Mouse (Mus musculus): ENCODE results near the gene Ybx1. TPM values are rescaled to one million over a fixed set of nuclear protein-coding genes. Genes with fewer than 3 reads are reported as not detected.
"Not testable (repeated sequence)": the region's sequence is repeated elsewhere in the genome, so short reads cannot be mapped to it uniquely, and the experiment has no call there.

The Ybx1 gene
- polyA plus RNA-seq, 1 experiment = 1,023 TPM

DNA sequence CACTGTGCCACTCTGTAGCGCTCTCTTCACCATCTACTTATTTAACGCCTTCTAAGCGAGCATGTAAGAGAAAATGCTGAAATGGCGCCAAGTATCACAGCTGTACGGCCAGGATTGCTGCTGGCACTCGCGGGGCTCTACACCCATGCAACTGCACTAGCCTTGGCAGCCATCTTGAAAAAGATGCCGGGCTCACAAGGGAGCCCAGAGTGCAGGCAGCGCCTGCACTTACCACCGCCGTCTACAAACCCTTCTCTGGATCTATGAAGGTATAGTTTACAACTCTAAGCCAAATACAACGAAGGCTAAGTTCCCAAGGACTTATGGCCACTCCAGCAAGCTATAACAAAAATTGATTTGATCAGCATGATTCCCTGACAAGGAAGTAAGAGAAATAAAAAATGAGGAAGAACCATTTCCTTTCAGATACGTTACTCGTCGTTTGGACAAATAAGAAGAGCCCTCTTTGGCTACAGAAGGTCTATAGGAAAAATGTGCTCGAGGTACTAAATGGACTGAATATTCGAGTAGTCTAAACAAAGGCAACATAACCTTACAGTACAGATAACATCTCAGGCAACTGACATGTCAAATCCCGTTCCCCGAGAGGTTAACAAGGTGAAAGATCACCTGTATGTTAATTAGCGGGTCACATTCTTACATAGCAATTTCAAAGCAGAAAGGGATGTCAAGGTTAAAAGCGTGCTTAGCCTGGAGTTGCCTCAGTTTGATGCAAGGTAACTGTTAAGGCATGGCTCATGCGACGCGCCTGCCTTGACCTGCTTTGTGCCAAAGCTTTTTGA is 1.4 kb downstream of the Ybx1 start:
- H3K4me3 ChIP-seq (ENCODE audit: insufficient read depth, low read depth, low read length) = peak overlapping the region; percentile 81
- peak overlapping the region; percentile 55 for H3K27ac ChIP-seq (replicated peaks; ENCODE audit: low read depth, low read length)

DNA sequence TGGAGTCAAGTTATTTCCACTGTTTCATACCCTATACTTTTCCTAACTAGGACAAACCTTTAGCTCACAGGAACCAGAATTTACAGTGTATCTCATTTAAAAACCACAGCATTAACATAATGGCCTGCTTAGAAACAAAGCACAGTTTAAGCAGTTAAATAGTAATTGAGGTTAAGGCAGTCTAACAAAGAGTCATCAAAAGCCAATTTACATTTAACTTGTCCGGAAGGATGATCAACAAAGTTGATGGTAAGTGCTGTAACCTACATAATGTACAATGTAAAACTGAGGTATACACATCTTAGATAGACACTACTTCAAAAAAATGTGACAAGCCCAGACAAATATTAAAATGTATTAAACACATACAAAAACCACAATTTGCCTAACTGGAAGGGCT is 2.5 kb downstream of the Ybx1 start:
- no peak overlapping the region for H3K27ac ChIP-seq (replicated peaks; ENCODE audit: low read depth, low read length)
- H3K4me1 ChIP-seq (ENCODE audit: control insufficient read depth, insufficient read depth, insufficient read length, low read length) = peaks cover 12% of the 10 kb centered on the region
- H3K4me3 ChIP-seq (ENCODE audit: insufficient read depth, low read depth, low read length) = no peak overlapping the region

More for the DNA sequence above, 1.4 kb downstream of the Ybx1 start:
- H3K4me1 ChIP-seq (ENCODE audit: control insufficient read depth, insufficient read depth, insufficient read length, low read length) = peaks cover 12% of the 10 kb centered on the region

DNA sequence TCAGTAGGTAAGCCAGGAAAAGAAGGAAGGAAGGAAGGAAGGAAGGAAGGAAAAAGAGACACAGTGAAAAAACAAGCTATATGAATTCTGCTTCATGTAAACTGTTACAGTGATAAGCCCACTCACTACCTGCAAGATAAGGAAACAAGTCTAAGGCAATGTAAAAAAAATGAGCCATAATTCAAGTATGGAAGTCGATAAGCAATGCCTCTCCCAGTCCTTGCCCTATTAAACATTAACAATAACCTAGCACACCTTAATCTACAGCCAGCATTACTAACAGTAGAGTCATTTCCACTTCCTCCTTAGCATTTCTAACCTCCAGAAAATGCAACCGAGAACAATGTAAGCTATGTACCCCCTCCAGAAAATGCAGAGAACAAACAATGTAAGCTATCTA is 9.1 kb downstream of the Ybx1 start:
- no peak overlapping the region for H3K27ac ChIP-seq (replicated peaks; ENCODE audit: low read depth, low read length)
- H3K4me3 ChIP-seq (ENCODE audit: insufficient read depth, low read depth, low read length) = no peak overlapping the region
- H3K4me1 ChIP-seq (ENCODE audit: control insufficient read depth, insufficient read depth, insufficient read length, low read length) = peaks cover 4% of the 10 kb centered on the region

DNA sequence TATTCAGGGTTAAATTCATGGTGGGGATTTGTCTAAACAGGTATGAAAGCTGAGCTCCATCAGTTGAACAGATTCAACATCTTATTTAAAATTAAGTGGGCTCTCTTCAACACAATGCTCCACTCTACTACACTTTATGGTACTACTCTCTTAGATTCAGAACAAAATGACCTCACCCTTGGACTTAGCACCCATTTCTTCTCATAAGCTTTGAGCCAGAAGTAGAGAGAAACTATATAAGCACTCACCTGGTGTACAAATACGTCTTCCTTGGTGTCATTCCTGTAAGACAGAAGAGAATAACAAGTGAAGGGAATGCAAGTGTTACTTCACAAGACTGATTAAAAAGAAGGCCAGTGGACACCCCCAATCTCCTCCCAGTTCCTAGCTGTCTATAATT is 9.5 kb downstream of the Ybx1 start:
- Histone ChIP-seq H3K4me3 (ENCODE audit: insufficient read depth, low read depth, low read length) (no peak overlapping the region), H3K27ac (replicated peaks; ENCODE audit: low read depth, low read length) (no peak overlapping the region)

DNA sequence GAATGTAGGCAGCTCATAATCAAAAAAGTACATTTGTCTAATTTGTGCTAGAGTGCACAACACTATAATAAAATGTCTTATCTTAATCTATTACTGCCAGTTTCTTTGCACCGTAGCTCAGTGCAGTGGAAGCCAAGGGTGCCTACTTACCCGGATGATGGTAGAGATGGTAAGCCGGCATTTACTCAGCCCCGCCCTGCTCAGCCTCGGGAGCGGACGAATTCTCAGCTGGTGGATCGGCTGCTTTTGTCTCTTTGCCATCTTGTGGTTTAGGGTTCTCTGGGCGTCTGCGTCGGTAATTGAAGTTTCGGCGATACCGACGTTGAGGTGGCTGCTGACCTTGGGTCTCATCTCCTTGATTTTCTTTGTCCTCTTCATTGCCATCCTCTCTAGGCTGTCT is 15.6 kb downstream of the Ybx1 start:
- not testable (repeated sequence) for H3K4me3 ChIP-seq (ENCODE audit: insufficient read depth, low read depth, low read length); H3K4me1 ChIP-seq (ENCODE audit: control insufficient read depth, insufficient read depth, insufficient read length, low read length); H3K27ac ChIP-seq (replicated peaks; ENCODE audit: low read depth, low read length)

More for the DNA sequence above, 9.5 kb downstream of the Ybx1 start:
- H3K4me1 ChIP-seq (ENCODE audit: control insufficient read depth, insufficient read depth, insufficient read length, low read length) = peaks cover 3% of the 10 kb centered on the region

DNA sequence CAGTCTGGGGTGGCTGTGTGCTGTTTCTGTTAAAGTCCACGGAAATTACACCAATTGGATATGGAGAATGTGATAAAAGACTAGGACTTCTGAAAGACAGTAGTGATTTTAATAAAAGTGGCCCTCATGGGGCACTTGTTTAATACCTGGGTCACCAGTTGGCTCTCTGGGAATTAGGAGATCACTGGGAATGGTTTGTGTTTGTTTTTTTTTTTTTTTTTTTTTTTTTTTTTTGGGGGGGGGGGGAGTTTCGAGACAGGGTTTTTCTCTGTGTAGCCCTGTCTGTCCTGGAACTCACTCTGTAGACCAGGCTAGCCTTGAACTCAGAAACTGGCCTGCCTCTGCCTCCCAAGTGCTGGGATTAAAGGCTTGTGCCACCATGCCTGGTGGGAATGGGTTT is 18.7 kb downstream of the Ybx1 start:
- Histone ChIP-seq H3K27ac (replicated peaks; ENCODE audit: low read depth, low read length) (peak overlapping the region; percentile 97), H3K4me1 (ENCODE audit: control insufficient read depth, insufficient read depth, insufficient read length, low read length) (peaks cover 6% of the 10 kb centered on the region; the same call in 1 of the 2 replicates), H3K4me3 (ENCODE audit: insufficient read depth, low read depth, low read length) (no peak overlapping the region)

DNA sequence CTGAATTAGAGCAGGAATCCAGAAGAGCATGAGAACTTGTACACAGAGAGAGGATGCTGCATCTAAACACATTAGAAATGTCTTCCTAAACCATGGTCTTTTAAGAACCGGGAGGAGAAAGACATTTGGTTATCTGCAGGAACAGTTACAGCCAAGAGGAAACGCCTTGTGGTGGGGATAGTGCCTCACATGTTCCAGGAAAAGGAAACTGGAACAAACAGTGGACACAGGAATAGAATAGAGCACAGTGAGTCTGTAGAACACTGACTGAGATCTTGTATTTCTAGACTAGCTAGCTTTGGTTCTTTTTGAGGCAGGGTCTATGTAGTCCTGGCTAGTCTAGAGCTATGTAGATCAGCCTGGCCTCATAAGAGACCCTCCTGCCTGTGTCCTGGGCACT is 19.2 kb downstream of the Ybx1 start:
- Histone ChIP-seq H3K4me1 (ENCODE audit: control insufficient read depth, insufficient read depth, insufficient read length, low read length) (peaks cover 6% of the 10 kb centered on the region; the same call in 1 of the 2 replicates), H3K4me3 (ENCODE audit: insufficient read depth, low read depth, low read length) (no peak overlapping the region), H3K27ac (replicated peaks; ENCODE audit: low read depth, low read length) (peak overlapping the region; percentile 97)

DNA sequence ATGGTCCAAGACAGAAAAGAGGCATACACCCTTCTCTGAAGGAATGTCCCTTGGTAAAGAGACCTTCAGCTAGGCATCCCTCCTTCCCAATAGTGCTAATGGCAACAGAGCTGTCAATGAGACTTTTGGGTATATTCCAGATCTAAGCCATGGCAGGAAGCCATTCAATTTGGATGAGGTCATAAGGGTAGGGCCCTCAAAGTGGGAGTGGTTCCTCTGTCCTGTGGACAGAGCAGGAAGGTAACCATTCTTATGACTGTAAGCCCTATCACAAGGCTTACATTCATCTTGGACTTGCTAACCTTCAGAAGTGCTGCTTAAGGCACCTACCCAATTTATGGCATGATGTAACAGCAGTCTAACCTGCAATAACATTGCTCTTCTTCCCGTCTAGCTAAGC is 19.8 kb downstream of the Ybx1 start:
- H3K4me3 ChIP-seq (ENCODE audit: insufficient read depth, low read depth, low read length) = no peak overlapping the region
- peaks cover 6% of the 10 kb centered on the region; the same call in 1 of the 2 replicates for H3K4me1 ChIP-seq (ENCODE audit: control insufficient read depth, insufficient read depth, insufficient read length, low read length)
- peak overlapping the region; percentile 96 for H3K27ac ChIP-seq (replicated peaks; ENCODE audit: low read depth, low read length)

DNA sequence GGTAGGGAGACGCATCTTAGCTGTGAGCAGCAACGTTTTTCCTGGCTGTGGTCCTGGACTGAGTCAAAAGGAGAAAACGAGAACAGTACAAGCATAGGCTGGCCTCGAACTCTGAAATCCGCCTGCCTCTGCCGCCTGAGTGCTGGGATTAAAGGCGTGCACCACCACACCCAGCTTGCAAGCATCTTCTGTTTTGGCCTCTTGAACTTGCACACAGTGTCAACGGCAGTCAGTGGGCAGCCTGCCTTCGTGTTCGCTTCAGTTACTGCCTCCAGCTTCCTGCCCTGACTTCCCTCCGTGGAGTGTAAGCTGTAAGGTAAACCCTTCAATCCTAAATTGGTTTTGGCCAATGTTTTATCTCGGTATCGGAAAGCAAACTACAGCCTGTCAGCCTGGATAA is 27.8 kb downstream of the Ybx1 start:
- H3K27ac ChIP-seq (replicated peaks; ENCODE audit: low read depth, low read length) = peak overlapping the region; percentile 38
- peaks cover 8% of the 10 kb centered on the region; the same call in 1 of the 2 replicates for H3K4me1 ChIP-seq (ENCODE audit: control insufficient read depth, insufficient read depth, insufficient read length, low read length)
- H3K4me3 ChIP-seq (ENCODE audit: insufficient read depth, low read depth, low read length) = no peak overlapping the region

DNA sequence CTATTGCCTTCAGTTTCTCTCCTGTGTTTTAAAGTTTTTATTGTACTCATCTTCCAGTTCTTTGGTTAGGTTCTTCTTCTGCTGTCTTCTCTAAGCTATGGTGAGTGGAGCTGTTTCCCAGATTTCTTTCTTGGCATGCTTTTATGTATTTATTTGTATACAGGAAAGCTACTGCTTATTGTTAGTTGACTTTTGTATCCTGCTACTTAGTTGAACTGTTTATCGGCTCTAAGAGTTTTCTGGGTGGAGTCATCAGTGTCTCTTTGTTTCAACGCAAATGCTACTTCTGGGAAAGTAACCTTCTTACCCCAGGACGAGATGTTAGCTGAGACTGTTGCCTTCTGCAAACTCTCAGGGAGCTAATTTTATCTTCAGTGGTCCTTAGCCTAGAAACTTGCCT is 30.9 kb downstream of the Ybx1 start:
- no peak overlapping the region for H3K4me3 ChIP-seq (ENCODE audit: insufficient read depth, low read depth, low read length)
- peak overlapping the region; percentile 96 for H3K27ac ChIP-seq (replicated peaks; ENCODE audit: low read depth, low read length)
- H3K4me1 ChIP-seq (ENCODE audit: control insufficient read depth, insufficient read depth, insufficient read length, low read length) = peaks cover 19% of the 10 kb centered on the region

DNA sequence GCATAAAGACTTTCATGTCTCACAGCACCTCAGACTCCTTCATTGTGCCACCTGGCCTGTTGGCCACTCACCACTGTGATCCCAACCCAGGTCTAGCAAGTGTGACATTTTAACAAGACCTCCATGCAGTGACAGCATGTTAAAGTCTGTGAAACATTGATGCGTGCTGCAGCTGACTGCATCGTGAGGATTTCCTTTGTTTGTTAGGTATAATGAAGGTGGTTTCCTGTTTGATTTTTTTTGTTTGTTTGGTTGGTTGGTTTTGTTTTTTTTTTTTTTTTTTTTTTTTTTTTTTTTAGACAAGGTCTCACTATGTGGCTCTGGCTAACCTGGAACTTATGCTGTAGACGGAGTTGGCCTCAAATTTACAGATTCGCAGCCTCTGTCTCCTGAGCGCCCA is 31.9 kb downstream of the Ybx1 start:
- Histone ChIP-seq H3K4me3 (ENCODE audit: insufficient read depth, low read depth, low read length) (no peak overlapping the region), H3K27ac (replicated peaks; ENCODE audit: low read depth, low read length) (peak overlapping the region; percentile 99), H3K4me1 (ENCODE audit: control insufficient read depth, insufficient read depth, insufficient read length, low read length) (peaks cover 26% of the 10 kb centered on the region)

DNA sequence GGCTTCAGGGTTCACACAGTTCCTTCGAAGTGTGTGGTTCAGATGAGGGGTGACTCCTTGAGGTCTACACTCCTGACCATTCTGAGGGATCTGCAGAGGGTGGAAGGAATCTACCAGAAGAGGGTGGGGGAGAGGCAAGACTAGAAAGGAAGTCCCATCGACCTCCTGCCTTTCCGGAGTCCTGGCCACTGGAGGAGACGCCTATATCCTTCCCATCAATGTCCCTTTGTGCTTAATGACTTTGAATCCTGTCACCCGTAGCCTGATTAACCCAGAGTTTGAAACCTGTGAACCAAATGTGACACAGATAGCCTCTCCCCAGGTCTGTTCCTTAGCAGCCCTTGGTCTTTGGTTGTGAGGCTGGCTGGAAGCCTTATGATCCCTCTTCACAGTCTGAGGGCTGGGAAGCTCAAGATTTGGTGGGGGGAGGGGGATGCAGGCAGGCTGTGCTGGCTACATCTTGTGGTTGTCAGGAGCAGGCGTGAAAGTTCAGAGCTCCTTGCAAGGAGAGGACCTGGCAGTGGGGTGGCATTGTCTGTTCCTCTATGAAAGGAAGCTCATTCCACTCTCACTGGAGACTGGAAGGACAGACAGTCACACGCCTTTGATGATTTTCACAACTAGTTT is 33.2 kb downstream of the Ybx1 start:
- H3K27ac ChIP-seq (replicated peaks; ENCODE audit: low read depth, low read length) = peak overlapping the region; percentile 99
- H3K4me1 ChIP-seq (ENCODE audit: control insufficient read depth, insufficient read depth, insufficient read length, low read length) = peaks cover 32% of the 10 kb centered on the region
- no peak overlapping the region; the same call in 1 of the 2 replicates for H3K4me3 ChIP-seq (ENCODE audit: insufficient read depth, low read depth, low read length)

DNA sequence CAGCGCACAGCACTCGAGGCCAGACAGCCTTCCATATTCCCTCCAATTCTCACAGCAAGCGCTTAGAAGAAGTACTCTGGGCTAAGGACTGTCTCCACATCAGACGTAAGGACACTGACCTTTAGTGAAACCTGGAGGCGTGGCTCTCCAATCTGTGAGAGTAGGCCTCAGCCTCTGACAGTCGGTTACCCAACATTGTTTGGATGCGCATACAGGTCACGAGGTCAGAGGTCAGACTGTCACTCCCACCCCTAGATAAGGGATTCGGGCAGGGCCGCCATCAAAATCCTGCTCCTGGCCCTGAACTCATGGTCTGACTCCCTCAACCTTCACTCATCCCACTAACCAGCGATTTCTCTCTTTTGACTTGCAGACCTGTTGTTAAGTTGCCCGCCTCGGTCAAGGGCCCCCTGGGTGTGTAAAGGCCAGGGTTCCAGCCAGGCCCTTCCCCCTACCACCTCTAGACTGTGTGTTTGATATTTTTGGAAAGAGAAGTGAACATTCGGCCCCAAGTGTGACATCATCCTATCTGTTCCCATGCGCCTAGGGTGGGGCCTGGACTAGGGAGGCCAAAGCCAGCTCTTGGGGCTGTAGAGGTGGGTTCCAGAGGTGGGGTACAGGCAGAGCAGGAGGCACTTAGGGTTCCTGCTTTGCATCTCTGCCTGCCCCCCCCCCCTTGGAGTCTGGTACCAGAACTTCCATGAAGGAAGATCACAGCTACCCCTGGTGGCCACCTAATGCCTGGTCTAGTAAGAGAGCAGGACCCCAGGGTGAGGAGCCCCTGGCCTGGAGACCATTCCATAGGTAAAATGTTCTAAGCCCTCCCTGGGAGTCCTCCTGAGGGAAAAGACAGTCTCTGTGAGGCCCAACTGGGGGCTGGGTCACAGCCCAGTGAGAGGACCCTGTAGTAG is 34.8 kb downstream of the Ybx1 start:
- Histone ChIP-seq H3K27ac (replicated peaks; ENCODE audit: low read depth, low read length) (peak overlapping the region; percentile 73), H3K4me1 (ENCODE audit: control insufficient read depth, insufficient read depth, insufficient read length, low read length) (peaks cover 32% of the 10 kb centered on the region), H3K4me3 (ENCODE audit: insufficient read depth, low read depth, low read length) (no peak overlapping the region)

DNA sequence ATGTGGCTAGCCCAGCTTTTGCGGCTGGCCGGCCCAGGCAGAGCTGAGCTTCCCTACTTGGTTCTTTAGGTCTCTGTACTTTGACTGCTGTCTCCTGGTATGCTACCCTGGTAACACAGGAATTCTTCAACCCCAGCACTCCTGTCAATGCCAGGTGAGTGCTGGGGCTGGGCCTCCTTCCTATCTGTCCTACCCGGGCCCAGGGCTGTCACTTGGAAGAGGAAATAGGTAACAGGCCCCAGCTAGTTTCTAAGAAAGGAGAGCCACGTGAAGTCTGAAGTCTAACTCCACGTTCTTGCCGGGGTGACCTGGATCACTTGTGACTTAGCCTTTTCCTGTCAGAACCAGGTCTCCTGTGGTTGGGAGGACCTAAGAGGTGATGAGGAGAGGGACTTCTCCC is 37.3 kb downstream of the Ybx1 start:
- H3K4me3 ChIP-seq (ENCODE audit: insufficient read depth, low read depth, low read length) = no peak overlapping the region
- peak overlapping the region; percentile 48 for H3K27ac ChIP-seq (replicated peaks; ENCODE audit: low read depth, low read length)
- peaks cover 26% of the 10 kb centered on the region for H3K4me1 ChIP-seq (ENCODE audit: control insufficient read depth, insufficient read depth, insufficient read length, low read length)

DNA sequence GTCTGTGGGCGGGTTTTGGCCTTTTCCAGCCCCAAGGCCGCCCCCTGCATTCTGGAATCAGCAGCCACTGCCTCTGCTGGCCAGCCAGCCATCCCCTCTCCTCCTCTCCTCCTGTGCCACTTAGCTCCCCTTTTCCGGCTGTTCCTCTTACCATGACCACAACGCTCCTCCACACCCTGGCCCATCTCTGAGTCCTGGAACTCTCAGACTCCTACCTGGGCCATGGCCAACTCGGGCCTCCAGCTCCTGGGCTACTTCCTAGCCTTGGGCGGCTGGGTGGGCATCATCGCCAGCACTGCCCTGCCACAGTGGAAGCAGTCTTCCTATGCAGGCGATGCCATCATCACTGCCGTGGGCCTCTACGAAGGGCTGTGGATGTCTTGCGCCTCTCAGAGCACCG is 39.1 kb downstream of the Ybx1 start, which contains the start of gene Cldn19:
Gene Cldn19, plus strand, starts transcription at position 64 of the 400 bp plus-strand sequence.
- H3K4me3 ChIP-seq (ENCODE audit: insufficient read depth, low read depth, low read length) = no peak within 1 kb of the TSS
- peaks cover 20% of the 10 kb centered on the region for H3K4me1 ChIP-seq (ENCODE audit: control insufficient read depth, insufficient read depth, insufficient read length, low read length)
- H3K27ac ChIP-seq (replicated peaks; ENCODE audit: low read depth, low read length) = no peak within 1 kb of the TSS
